Mouse (Mus musculus) adrenal gland (tissue): ENCODE results near the gene Tmem150a.

Source experiments
- intact Hi-C: fragments of 180-260 bp; cut with DNase I; formaldehyde crosslinking; loops from one replicate; pipeline ENCODE4 v1.15.1; 2025
- long read RNA-seq, 2 experiments: library from polyadenylated mRNA; unstranded; transcript quantifications; one replicate each; pipeline ENCODE4 v2.0.0; 2020; ENCODE audit warnings: borderline replicate concordance in 1 of 2; ENCODE audit not compliant: insufficient replicate concordance in 1 of 2

Gene Tmem150a
- long read RNA-seq, experiment 1, transcript Tmem150a-201 (8 exons, 1,546 nt) = major isoform, 6 of 21 reads
- long read RNA-seq, experiment 1, partial matches to known transcripts = 1 of 21 reads
- long read RNA-seq, experiment 1, other reads (novel, unspliced or antisense) = 14 of 21 reads
- long read RNA-seq, experiment 2, transcript Tmem150a-201 (8 exons, 1,546 nt) = major isoform, 10 of 20 reads
- long read RNA-seq, experiment 2, partial matches to known transcripts = 1 of 20 reads
- long read RNA-seq, experiment 2, other reads (novel, unspliced or antisense) = 9 of 20 reads

DNA sequence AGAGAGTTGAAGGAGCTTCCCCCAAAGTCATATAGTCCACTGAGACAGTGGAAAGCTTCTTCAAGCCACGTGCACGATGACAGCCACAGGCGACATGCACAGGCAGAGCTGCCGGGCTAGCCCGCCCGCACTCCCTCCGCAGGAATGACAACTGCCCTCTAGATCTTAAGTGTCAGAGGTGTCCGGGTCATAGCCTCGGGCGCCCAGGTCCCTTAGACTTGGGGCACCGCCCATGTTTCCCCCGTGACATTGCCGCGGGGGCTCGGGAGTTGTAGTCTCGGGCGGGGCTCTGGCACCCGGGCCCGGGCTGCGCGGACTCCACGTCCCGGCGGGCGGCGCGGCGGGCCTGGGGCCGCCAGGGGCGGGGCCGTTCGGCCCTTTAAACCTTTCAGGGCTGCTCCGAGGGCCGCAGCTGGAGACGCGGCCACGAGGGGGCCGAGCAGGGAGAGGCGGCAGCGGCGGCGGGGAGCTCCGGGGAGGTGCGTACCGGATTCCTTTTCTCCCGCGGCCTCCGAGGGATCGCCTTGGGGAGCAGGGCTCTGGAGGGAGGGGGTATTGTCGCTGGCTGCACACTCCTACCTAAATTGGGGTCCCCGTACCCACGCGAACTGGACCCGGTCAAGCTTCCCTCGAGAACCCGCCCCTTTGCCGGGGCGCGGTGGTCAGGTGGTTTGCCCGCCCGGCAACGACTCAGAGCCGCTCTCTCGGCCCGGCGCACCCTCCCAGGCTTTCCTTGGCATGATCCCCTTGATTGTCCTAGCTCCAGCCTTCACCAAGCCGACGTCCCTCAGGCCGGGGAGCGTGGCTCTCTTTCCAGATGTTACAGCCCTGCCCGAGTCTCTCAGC lies at the start of gene Tmem150a:
TSS of gene Tmem150a (plus strand) at position 382 of the 846 bp plus-strand sequence.
- intact Hi-C loops = no loop called here

DNA sequence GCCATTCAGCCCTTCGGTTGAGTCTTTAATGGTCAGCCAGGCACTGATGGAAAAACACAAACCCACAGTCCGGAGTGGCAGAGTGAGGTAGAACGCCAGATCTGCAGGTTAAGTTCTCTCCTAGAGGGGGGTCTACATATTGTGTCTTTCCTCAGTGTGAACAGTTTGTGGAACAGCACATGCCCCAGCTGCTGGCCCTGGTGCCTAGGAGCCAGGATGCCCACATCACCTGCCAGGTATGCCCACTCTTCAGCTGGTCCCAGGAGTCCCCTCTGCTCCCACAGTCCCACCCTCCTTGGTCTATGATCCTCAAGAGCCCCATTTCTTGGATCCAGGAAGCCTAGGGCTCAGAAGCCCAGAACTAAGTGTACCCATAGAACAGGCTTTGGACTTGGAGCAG lies 43.0 kb upstream of the Tmem150a start:
- intact Hi-C loops = no loop called here

- intact Hi-C loops = no loop called here
Measured at GRCm38 (mm10) chr6:72313124-72313867, 42.0 kb upstream of the Tmem150a start.

DNA sequence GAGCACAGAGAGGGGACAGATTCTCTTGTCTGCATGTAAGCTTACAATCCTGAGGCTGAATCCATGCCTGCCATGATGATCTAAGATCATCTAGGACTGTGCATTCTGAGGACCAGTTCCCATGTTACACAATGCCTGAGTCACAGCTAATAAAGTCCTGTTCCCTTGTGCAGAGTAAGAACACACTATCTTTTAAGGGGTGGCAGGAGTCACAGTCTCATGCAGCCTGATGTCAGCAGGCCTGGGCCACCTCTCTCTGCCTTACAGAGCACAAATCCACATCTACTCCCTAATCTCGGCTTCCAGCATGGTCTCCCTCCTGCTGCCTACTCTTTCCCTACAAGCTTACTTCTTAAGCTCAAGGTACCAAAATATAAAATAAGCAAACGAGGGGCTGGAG lies 39.9 kb upstream of the Tmem150a start:
- intact Hi-C loops = loop anchor here (5.0 kb wide), 1 partner anchor 33 kb away; no protein-coding TSS in a partner anchor

- intact Hi-C loops = loop anchor here (5.0 kb wide), 1 partner anchor 34 kb away; no protein-coding TSS in a partner anchor
Measured at GRCm38 (mm10) chr6:72316044-72316443, 39.2 kb upstream of the Tmem150a start.

- intact Hi-C loops = loop anchor here (5.0 kb wide), 1 partner anchor 36 kb away; no protein-coding TSS in a partner anchor
Measured at GRCm38 (mm10) chr6:72318440-72318839, 36.8 kb upstream of the Tmem150a start.

DNA sequence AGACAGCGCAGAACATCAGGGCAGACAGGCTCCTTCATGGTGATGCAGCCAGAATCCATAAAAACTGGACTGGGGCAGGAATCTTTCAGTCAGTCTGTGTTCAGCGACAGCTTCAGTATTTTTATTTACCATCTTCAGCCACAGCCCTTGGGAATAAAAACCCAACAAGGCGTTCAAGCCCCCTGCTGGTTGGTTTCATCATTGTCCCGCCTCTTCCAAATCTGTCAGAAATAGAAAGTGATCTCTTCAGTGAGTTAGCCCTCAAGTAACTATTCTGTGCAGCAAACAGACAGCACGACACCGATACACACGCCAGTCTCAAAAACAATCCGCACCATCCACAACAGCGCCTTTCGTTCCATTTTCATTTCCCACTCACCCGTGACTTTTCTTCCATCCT lies 36.2 kb upstream of the Tmem150a start:
- intact Hi-C loops = loop anchor here (5.0 kb wide), 1 partner anchor 37 kb away; no protein-coding TSS in a partner anchor

- intact Hi-C loops = no loop called here
Measured at GRCm38 (mm10) chr6:72322936-72323335, 32.3 kb upstream of the Tmem150a start.

DNA sequence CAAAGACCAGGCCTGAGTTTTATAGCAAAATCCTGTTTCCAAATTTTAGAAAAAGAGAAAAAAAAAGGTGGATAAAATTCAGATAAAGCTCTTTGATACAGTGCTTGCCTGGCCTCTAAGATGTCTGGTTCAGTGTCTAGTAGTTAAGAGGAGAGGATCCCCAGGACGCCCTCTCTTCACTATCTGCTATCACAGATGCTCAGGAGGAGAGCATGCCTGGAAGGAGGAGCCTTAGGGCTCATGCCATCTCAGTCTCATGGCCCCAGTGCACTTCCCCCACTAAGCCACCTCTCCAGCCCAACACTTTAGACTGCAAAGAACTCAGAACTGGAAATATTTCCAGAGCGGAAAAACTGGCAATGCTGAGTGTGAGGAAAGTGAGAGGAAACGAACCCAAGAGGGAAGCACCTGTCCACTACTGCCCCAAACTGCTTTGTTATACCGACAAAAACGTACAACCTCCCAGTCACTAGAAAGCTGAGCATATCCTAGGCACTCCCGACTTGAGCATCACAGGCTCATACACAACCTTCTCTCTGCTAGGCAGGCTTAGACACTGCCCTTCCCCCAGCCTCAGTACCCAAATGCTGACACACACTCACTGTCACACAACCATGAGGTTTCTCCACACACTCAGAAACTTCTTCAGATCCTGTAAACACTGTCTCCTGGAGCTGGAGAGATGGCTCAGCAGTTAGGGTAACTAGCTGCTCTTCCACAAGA lies 31.3 kb upstream of the Tmem150a start:
- intact Hi-C loops = no loop called here

GRCm38 (mm10) chr6:72326274-72326673 lies 29.0 kb upstream of the Tmem150a start:
- intact Hi-C loops = no loop called here

DNA sequence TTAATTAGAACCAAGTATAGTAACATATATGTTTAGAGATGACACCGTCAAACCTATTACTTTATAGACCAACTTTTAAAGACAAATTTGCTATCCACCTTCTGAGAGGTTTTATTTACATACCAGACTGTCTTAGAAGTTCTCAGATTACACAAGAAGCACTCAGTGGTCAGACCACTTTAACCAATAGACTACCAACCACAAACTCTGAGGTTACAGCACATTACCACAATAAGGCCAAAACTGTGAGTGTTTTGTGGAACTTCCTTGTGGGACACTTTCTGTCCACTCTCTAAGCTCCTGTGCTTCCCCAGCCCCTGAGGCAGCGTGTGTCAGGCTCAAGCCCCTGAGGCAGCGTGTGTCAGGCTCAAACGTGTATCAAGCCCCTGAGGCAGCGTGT lies 26.2 kb upstream of the Tmem150a start:
- intact Hi-C loops = no loop called here

- intact Hi-C loops = loop anchor here (10.0 kb wide), 1 partner anchor 445 kb away; no protein-coding TSS in a partner anchor
Measured at GRCm38 (mm10) chr6:72330133-72330532, 25.1 kb upstream of the Tmem150a start.

DNA sequence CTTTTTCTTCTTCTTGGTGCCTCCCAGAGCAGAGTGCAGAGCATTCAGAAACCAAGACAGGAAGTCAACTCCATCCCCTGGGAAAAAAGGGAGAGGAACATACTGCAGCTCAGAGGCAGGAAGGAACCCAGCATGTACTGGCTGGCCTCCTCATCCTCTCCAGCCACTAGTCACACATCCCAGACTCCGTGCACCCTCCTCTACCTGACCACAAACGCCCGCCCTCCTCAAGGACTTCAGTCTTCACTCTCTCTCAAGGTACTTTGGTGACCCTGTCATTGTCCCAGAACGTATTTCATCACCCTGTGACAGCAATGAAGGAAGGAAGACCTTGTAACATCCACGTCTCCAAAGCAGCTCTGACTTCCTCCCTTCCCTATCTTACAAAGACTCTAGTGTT lies 22.1 kb upstream of the Tmem150a start:
- intact Hi-C loops = loop anchor here (10.0 kb wide), 1 partner anchor 448 kb away; no protein-coding TSS in a partner anchor

DNA sequence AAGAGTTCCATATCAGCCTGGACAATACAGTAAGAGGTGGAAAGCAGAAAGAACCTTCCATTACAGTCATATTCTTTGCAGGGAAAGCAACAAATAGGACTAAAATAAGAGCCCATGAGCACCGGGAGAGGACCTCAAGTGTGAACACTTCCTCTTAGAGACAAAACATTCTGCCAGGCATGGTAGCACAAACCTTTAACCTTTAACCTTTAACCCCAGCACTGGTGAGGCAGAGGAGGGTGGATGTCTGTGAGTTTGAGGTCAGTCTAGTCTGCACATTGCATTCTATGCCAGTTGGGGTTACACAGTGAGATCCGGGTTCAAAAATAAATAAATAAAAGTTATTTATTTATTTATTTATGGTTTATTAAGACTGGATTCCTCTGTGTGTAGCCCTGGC lies 14.8 kb upstream of the Tmem150a start:
- intact Hi-C loops = no loop called here

DNA sequence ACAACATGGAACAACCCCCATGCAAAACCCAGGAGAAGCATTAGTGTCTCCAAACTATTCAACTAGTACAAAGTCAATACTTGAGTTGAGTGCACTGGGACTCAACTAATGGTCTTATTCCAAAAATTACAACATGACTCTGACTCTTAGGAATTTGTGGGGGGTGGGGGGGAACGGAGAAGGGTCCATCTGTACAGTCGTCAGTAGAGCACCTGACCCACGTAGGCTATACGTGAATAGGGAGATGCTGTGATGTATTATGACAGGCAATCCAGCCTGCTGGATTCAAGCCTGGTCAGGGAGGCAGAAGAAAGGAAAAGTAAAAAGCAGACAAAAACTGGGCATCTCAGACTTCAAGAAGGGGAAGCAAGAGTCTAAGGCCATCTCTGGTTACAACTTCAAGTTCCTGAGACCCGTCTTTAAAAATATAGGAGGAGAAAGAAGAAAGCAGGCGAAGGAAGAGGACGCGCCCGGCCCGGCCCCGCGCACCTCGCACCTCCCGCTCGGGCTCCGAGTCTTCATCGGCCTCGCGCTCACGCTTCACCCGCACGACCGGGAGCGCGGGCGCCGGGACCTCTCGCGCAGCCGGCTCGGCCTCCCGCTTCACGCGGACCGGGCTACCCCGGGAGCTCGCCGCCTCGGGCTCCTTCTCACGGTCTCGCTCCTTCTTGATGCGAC lies 10.7 kb upstream of the Tmem150a start:
- intact Hi-C loops = no loop called here

DNA sequence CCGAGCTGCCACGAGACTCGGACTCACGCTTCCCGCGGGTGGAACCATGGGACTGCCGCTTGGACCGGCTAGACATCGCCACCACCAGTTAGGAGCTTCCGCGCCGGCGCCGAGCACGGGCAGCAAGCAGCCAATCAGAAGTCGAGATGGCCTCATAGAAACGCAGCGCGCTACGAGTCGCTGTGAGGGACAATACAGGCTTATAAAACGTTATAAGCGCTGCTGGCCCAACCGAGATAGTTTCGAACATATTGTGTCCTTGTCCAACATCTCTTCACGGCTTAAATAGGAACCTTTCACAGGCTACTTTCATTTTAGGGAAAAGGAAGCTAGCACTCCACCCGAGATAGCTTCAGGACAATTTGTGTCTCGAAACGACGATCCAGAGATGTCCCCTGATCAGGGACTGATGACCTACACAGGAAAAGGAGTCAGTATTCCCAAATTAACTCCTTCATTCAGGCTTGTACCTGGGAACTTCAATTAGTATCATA lies 10.1 kb upstream of the Tmem150a start, which contains the start of gene Usp39:
TSS of gene Usp39 (minus strand) at position 111 of the 494 bp plus-strand sequence.
- intact Hi-C loops = no loop called here

- intact Hi-C loops = no loop called here
Measured at GRCm38 (mm10) chr6:72345633-72346032, 9.6 kb upstream of the Tmem150a start.

GRCm38 (mm10) chr6:72346261-72346660 lies 9.0 kb upstream of the Tmem150a start:
- intact Hi-C loops = no loop called here

GRCm38 (mm10) chr6:72347166-72347941 lies 7.9 kb upstream of the Tmem150a start, which contains the start of gene 0610030E20Rik:
Gene 0610030E20Rik (plus strand): TSS chr6:72347317.
- intact Hi-C loops = no loop called here
